Mouse (Mus musculus): ENCODE measurements around the gene Ccng2.

DNA sequence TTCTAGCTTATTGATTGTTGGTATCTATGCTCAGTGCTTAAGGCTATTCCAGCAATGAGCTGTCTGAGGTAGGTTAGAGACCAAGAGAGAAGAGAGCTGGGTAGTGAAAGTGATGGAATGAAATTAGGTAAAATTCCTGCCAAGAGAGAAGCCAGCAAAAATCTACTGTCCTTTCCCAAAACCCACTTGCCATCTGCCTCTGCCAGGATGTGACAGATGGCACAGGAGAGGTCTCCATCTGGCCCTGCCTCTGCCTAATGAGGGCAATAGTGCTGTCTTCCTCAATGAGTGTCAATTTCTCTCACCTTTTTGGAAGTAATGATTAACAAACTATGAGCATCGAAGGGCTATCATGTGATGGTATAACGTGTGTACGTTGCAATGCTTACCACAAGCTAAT is 31.2 kb upstream of the Ccng2 start:
- TF ChIP-seq POLR2A (IDR thresholded peaks at IDR 0.05; ENCODE audit: low read depth, low read length) (no peak), CTCF (IDR thresholded peaks at IDR 0.05; ENCODE audit: extremely low read depth, insufficient read length, insufficient replicate concordance, low read depth, low read length) (no peak)

All from small intestine, adult 2 months (tissue).